Mouse (Mus musculus) induced T-regulatory cell, adult 2 months (primary cell): ENCODE measurements around the gene Fabp6.

ENCODE experiments used
- DNase-seq: peaks from one replicate; pipeline ENCODE4 v3.0.0-alpha.2; 2012; ENCODE audit warnings: low read depth

Gene Fabp6

DNA sequence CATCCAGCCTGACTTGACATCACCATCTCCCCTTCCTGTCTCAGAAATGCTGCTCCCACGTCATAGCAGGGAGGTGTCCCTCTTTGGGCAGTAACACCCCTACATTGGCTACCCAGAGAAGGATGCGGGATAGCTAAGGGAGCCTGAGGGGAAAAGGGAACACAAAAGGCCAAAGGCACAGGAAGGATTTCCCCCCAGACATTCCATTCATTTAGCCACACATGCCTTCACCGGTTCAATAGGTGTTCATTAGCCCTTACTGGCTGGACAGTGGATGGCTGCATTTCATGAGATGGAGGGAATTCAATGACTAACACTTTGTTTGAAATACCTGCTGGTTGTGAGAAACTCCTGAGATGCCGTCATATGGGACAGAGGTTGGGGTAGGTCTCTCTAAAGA is 54.7 kb downstream of the Fabp6 start:
- DNase-seq, result no peak
